Mouse (Mus musculus): Measurements from ENCODE around the gene Gpr25. TPM values are rescaled to one million over a fixed set of nuclear protein-coding genes. Genes with fewer than 3 reads are reported as not detected.
A peak's percentile ranks its signal among the peaks of the same experiment; 100 is the strongest.

The Gpr25 gene
- polyA plus RNA-seq, 3 experiments from 2014 or later = not detected

DNA sequence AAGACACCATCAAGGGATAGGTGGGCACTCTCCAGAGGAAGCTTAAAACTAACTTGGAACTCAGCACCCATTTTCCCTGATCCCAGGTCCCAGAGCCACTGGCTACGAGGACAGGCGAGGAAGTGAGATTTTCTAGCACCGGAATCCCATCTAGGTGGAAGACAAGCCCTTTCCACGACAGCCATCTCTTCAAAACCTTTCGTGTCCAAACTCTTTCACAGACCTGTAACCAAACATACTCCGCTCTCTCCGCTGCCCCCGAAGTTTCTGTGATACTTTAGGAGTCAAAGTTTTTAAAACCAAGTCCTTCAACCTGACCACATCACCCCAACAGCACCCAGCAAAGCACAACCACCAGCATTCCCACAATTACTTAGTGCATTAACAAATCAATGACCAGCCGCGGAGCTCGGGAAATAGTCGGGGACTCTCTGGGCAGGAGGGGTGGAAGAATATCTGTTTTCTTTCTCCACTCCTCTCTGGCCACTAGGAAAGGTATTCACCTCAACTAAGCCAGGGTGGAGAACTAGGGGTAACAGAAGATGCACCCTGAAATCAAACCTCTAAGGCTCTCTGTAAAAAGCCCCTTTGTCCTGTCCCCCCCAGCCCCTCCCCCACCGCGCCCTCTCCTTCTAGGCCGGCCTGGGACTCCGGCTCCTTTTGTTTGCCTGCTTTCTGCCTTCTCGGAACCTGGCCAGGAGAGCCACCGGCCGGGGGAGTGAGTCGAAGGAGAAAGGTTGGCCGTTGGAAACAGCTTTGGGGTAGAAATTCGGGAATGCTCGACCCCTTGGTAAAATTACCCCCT lies 27.5 kb downstream of the Gpr25 start:
- no peak for ATAC-seq

DNA sequence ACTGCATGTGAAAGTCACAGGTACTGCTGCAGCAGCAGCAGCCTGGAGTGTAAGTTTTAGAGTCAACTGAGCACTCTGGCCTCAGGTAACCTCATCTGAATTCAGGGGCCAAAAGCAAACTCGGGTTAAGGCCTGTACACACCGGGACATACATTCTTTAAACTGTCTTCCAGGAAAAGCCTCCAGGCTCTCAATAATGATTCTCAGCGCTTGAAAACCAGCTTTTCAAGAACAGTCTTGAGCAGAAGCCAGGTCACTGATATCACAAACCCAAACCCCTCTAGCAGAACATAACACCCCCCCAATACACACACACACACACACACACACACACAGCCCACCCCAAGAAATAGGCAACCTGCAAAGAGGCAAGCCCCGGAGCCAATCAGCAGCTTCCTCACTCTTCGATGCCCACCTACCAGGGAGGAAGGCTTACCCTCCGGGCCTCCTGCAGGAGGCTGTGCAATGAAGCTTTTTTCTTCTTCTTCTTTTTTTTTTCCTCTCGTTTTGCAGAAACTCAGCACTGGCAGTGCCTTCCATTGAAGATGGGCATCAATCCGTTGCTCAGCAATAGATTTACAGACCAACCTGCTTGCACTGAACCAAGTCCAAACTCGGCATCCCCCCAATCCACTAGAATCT lies 28.3 kb downstream of the Gpr25 start:
- no peak for ATAC-seq

DNA sequence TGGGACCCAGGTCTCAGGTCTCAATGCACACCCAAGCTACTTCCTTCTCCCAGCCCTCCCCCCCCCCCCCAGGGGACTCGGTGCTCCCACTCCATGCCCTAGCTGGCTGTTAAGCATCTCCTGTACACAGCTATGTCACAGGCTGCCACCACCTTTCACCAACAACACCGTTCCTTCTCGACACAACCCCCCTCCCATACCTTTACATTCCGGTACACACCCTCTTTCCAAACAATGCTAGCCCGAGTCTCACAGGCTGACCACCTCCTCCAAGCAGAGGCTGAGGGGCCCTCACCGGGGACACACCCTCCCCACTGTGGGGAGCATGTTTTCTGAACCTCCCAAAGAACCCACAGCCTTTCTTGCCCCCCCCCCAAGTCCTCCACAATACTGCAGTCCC lies 29.1 kb downstream of the Gpr25 start:
- no peak for ATAC-seq

DNA sequence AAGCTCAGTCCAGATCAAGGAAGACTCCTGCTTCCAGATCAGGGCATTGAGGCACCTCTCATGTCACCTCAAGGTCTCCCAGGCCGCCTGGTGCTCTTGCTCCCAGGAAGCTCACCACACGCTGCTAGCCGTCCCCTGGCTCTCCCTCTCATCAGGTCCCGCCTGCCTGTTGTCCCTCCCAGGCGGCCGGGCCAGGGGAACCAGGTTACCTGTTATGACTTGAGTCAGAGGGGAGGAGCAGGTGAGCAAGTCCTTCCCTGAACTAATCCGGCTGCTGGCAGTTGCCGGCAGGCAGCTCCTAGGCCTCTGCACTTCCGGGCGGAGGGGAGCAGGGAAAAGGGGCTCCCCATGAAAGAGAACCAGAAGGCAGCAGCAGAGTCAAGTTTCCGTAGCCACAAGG lies 30.5 kb downstream of the Gpr25 start:
- no peak for ATAC-seq

DNA sequence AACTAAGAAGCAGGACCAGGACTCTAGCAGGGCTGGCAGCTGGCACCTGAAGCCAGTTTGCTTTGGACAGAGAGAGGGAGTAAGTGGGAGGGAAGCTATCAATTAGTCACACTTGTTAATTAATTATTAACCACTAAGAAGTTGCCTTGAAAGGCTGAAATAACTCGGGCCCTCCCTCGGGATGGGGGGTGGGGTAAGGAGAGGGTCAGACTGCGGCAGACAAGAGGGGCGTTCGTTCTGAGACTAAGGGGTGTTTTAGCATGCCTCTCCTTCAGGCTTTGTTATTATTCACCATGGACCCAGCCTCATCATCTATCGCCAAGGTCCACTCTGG lies 31.7 kb downstream of the Gpr25 start:
- ATAC-seq = no peak

DNA sequence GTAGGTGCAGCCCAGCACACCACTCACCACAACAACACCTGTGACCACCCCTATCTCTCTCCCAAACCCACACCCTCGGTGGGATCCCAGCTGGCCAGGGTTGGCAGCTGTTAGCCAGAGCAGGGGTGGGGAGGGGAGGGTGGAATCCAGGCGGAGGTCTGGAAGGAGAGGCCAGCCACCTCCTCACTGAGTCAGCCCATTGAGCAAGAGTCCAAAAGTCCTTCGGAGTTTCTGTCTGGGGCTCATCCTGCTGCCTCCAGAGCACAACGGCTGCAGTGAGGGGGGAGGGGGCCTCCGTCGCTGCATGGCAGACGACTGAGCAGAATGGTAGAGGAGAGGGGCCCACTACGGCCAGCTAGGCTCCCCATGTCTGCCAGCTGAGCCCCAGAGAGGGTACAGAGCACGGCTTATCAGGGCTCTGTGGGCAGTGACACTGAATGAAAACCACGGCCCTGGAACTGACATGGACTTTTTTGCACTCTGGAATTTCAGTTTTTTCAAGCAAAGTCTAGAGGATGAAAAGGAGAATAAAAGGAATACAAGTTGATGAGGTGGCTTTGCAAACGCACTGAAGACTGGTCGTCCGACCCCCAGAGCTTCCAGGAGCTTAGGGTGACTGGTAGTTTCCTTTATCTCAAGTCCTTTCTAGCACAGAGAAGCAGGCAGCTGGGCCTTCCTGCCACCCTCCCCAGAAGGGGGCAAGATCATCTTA lies 32.2 kb downstream of the Gpr25 start:
- no peak for ATAC-seq

DNA sequence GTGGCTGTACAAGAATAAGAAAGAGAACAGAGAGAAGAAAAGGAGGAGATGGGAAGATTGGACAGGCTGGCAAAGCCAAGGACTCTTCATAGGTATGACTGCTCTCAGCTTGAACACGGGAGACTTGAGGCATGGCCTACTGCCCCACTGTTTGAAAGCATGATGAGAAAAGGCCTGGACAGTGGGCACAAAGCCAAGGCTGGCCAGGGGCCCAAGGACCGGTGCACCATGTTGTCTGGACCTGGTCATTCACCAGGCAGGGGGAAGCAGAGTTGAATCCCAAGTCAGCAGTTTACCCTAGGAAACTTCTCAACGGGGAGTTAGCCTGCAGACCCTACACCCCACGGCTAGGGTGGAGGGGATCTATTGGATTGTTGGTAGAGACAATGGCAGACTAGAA lies 32.8 kb downstream of the Gpr25 start:
- no peak for ATAC-seq

DNA sequence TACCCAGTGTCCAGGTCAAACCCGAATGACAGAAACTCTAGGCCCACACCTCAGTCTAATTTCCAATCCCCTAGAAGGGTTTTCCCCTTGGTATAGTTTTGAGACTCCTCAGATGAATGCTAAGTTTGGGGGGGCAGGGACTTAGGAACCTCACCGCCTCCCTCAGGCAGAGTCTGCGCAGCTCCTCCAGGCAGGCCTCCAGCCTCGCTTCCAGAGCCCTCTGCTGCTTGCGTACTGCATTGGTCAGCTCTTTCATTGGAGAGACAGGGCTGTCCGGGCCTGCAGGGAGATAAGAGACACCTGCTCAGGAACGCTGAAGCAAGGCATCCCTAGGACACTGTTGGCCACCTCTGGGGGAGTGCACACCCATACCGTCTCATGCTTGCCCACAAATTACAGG lies 34.0 kb downstream of the Gpr25 start:
- ATAC-seq = no peak

DNA sequence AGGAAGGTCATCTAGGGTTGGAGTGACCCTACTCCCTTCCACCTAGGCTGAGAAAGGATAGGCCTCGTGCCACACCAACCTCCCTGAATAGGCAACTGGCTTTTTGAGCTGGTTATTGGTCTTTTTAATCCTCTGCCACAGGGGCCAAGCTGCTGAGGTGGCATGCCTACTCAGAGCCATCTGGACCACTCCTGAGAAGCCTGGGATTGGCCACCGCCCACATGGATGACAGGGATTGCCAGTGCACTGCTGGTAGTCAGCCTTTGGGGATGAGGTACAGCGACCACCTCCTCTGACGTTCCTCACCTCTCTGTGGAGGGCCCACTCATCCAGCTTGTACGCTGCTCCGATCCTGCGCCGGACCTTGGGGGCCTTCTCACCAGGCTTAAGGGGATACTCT lies 34.8 kb downstream of the Gpr25 start:
- no peak for ATAC-seq

DNA sequence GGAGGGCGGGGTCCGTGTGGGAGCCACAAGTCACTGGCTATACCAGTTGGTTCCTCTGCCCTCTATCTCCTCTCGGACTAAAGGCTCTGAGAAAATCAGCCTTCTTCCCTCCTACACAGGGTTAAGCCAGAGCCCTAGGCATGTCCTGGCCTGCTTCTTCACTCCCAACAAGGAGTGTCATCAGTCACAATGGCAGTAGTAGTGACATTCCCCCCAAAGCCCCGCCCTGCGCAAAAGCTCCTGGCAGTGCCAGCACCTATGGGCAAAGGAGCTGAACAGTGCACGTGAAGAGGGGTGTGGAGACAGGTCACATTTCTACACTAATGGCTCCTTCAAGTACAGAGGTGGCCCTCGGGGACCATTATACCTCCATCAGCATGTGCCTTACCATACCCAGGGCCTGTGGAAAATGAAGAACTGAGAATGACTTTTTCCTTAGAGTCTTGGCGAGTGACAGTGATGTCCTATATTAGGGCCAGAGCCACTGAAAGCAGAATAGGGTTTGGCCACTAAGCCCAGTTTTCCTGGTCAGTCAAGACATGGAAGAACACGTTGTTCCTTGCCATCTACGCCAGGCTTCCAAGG lies 36.8 kb downstream of the Gpr25 start:
- ATAC-seq = no peak

DNA sequence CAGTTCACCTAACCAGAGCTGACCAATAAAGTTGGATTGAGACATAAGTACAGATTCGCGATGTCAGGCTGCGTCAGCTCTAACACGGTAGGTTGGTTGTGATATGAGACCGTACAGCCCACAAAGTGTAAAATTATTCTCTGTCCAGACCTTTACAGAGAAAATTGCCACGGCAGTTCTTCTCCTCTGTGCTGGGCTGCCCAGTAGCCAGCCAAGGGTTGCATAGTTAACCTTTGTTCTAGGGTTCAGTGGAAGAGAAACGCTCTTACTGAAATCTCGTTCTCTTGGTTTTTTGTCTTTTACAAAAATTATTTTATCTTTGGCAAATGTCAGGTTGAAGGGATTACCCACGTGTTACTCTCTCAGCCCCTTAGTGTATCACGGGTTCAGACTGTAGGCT lies 38.3 kb downstream of the Gpr25 start:
- ATAC-seq = no peak

DNA sequence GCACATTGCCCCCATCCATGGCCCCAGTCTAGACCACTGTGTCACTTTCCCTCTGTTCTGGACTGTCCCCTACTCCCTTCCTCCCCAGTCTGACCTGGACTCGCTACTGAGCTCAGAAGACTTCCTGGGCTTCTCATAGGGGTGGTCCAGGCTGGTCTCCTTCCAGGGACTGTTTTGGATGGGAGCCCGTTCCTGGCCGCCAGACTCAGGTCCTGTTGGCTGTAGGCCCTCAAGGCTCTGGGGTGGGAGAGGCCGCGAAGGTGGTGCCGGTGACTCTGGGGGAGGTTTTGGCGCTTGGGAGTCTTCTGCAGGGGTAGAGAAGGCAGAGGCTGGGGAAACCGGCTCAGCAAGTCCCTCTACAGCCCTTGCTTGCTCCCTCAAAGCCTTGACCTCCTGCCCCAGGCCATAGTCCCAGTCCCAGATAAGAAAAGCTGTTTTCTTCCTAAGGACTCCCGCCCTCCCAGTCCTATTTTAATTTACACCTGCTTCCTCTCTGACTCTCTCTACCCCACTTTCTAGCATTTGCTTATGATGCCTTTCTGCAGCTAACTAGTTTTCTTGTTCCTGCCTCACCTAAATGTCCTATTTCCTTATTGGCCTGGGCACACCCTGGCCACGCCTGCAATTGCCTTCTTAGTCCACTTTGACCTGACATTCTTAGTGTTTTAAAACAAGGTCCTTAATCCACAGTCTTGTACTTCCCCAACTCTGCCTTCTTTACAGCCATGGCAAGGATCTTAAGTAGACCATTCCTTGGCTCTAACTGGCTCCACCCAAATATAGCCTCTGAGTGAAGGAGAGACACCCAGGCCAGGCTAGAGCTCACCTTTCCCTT lies 40.4 kb downstream of the Gpr25 start:
- ATAC-seq = no peak

DNA sequence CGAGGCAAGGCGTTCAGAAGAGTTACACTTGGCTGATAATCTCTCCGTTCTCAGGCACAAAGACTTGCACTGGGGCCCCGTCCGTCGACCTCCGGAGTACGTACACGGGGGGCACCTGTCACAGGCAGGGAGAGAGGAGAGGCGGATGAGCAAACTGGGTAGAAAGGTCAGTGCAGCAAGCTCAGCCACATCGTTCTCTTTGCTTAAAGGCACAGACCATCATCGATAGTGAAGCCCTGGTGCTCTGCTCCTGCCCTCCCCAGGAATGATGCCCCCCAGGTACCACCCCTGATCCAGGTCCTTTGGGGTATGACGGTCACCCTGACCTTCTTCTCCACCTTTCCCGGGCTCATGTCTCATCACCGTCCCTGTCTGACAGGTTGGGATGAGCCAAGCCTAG lies 46.4 kb downstream of the Gpr25 start:
- no peak for ATAC-seq

DNA sequence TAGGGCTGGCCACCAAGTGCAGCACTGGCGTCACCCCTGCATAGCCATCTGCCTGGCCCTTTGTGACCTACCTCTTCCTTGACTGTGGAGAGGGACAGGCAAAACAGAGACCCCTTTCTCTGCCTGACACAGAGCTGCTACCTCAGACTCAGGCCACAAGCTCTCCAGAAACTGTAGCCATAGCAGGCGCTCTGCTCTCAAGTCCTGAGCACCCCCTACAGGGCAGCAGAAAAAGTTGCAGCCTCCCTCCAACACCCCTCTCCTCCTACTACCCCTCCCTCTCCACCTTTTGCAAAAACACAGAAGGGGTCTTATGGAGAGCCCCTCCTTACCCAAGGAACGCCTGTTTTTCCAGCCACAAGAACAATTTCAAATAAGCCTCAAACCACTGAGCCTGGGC lies 47.9 kb downstream of the Gpr25 start, which contains the start of gene Mroh3:
Gene Mroh3 (minus strand): TSS at position 26 of the 400 bp plus-strand sequence.
- peak; percentile 35 for ATAC-seq

Other genes with a start within 250 kb of the Gpr25 start
- gene Ascl5, start 210.1 kb downstream of the Gpr25 start, polyA plus RNA-seq (2017; shearing (Covaris generic)) = not detected
- 1 to 10 TPM; 2.7 to 5.0 (median 4.9) TPM for gene Cacna1s, start 208.1 kb downstream of the Gpr25 start, polyA plus RNA-seq (2017; shearing (Covaris generic))
- 10 to 100 TPM; 23.8 to 43.9 (median 33.8) TPM for gene Kif21b, start 129.5 kb downstream of the Gpr25 start, polyA plus RNA-seq (2017; shearing (Covaris generic))
- not detected for gene Mroh3, start 48.0 kb downstream of the Gpr25 start, polyA plus RNA-seq (2017; shearing (Covaris generic))
- under 1 TPM in 1 of 3 experiments, not detected in 2; 0.11 TPM for gene Inava, start 26.6 kb downstream of the Gpr25 start, polyA plus RNA-seq (2017; shearing (Covaris generic))
- gene Camsap2, start 85.2 kb upstream of the Gpr25 start, polyA plus RNA-seq (2017; shearing (Covaris generic)) = 1 to 10 TPM; 2.2 to 6.3 (median 5.8) TPM
- gene Ddx59, start 154.4 kb upstream of the Gpr25 start, polyA plus RNA-seq (2017; shearing (Covaris generic)) = 1 to 10 TPM; 4.6 to 8.1 (median 6.4) TPM
- 1 to 10 TPM in 2 of 3 experiments, under 1 TPM in 1; 0.77 to 8.2 (median 3.9) TPM for gene Kif14, start 205.5 kb upstream of the Gpr25 start, polyA plus RNA-seq (2017; shearing (Covaris generic))

Data from inflammation-experienced regulatory T-cells, adult 6 months (primary cell).